Mouse (Mus musculus) liver, embryonic 16.5 days (tissue): ENCODE results near the gene Kremen1. TPM values are rescaled to one million over a fixed set of nuclear protein-coding genes. Genes with fewer than 3 reads are reported as not detected.

ENCODE experiments used
- ATAC-seq: fragments of 200-750 bp; cut with Nextera tagmentation; 2 replicates; pipeline ENCODE4 v1.8.0; 2017; ENCODE audit warnings: low read depth, mild to moderate bottlenecking, moderate number of reproducible peaks, moderate library complexity
- H3K27ac ChIP-seq: fragments of 300-500 bp; sonication (generic); 2 replicates; pipeline ENCODE4 v1.5.1; 2014; ENCODE audit warnings: mild to moderate bottlenecking, low read length
- H3K27me3 ChIP-seq: fragments of 300-500 bp; sonication (generic); 2 replicates; pipeline ENCODE4 v1.6.1; 2014; ENCODE audit warnings: low read depth, low read length, mixed read lengths; ENCODE audit not compliant: control insufficient read depth, insufficient read depth
- H3K36me3 ChIP-seq: fragments of 300-500 bp; sonication (generic); 2 replicates; pipeline ENCODE4 v1.6.1; 2014; ENCODE audit warnings: mild to moderate bottlenecking; ENCODE audit not compliant: control insufficient read depth, insufficient read depth
- H3K4me1 ChIP-seq: fragments of 300-500 bp; sonication (generic); 2 replicates; pipeline ENCODE4 v1.6.1; 2014; ENCODE audit warnings: low read depth, low read length, mixed read lengths; ENCODE audit not compliant: control insufficient read depth
- H3K4me2 ChIP-seq: fragments of 300-500 bp; sonication (generic); 2 replicates; pipeline ENCODE4 v1.6.1; 2014; ENCODE audit warnings: low read depth, low read length, mixed read lengths
- H3K4me3 ChIP-seq: fragments of 300-500 bp; sonication (generic); 2 replicates; pipeline ENCODE4 v1.5.1; 2014; ENCODE audit warnings: low read depth, mild to moderate bottlenecking, low read length
- H3K9ac ChIP-seq: fragments of 300-500 bp; sonication (generic); 2 replicates; pipeline ENCODE4 v1.6.1; 2014; ENCODE audit warnings: low read depth, low read length
- H3K9me3 ChIP-seq: fragments of 300-500 bp; sonication (generic); replicated peaks from 2 replicates; pipeline ENCODE4 v1.6.1; 2016; ENCODE audit warnings: low read length; ENCODE audit not compliant: control insufficient read depth
- WGBS: fragments of 180-500 bp; shearing (Covaris S2); extraction: QIAGEN DNeasy Blood & Tissue Kit; methylation state at CpG from one replicate; pipeline ENCODE4 v1.1.7; 2014; ENCODE audit not compliant: insufficient replicate concordance; 5-methylcytosine and 5-hydroxymethylcytosine counted together
- polyA plus RNA-seq: library from polyadenylated mRNA; unstranded; fragments of >200 nt; fragmentation: Nextera tagmentation; extraction: Ambion mirVana; gene quantifications from 2 replicates; pipeline ENCODE4 v1.2.1, GENCODE M21; 2015

Kremen1 gene
- polyA plus RNA-seq, 1 experiment from 2014 or later = 2.3 TPM

DNA sequence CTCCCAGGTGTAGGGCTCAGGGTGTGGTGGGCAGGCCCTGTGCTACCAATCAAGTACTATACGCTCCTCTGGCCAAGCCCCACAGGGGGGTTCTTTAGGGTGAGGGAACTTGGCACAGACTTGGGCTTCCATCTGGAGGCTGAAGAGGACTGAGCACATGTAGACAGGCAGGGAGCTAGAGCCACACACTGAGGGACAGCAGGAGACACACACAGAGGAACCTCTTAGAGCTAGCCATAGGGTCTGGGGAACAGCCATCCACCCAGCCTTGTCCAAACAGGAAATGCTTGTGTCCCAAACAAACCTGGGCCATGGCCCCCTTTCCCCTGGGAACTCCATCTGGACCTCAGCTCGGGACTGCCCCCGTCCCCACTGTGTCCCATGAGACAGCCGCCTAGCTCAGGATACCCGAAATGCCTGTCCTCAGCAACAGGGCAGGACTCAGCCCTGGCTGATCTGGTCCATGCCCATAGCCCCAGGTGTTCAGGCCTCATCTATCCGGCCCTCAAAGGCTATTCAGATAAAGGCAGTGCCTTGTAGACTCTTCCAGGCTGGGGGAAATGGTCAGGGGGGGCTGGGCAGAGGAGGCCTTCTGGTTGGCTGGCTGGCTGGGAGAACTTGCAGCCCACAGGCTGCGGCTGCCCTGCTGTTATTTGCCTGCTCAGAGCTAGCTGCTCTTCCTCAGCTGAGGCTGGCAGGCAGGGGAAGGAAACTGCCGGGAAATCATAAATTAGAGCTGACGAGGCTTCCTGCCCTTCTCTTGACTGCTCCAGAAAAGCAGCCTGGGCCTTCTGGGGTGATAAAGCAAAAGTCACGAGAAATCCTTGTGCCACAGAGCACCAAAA is 106.2 kb downstream of the Kremen1 start:
- H3K27ac ChIP-seq = no peak overlapping the region
- H3K36me3 ChIP-seq = no peaks in the 10 kb centered on the region
- peaks cover 24% of the 10 kb centered on the region for H3K27me3 ChIP-seq
- 37% methylated on average over 10 of the region's 10 CpGs for WGBS
- no peaks in the 10 kb centered on the region for H3K9me3 ChIP-seq
- H3K4me2 ChIP-seq = no peak overlapping the region
- no peak for ATAC-seq
- no peak overlapping the region for H3K4me3 ChIP-seq
- no peaks in the 10 kb centered on the region for H3K4me1 ChIP-seq
- H3K9ac ChIP-seq = no peak overlapping the region

DNA sequence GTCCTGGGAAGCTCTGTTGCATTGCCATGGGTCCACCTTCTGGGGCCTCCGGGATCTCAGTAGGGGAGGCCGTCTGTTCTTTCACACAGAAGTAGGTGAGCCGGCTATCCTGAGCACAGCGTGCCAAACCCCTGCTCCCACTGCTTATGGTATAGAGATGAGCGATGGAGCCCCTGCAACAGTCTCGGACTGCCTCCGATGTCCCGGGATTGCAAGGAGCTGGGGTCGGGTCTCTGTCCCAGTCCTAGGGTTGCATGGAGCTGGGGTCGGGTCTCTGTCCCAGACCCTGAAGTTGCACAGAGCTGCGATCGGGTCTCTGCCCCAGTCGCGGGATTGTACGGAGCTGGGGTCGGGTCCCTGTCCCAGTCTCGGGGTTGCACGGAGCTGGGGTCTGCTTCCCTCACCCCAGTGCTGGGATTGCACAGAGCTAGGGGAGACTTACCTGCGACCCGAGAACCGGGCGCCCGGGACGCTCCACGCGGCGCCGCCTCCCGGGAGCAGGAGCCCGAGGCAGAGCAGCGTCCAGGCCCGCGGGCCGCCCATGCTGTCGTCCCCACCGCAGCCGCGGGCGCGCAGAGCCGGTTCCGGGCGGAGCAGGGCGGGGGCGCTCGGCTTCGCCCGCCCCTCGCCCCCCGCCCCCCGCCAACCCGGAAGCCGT is 109.5 kb downstream of the Kremen1 start, which contains the start of gene Emid1:
TSS of gene Emid1 (minus strand) at position 578 of the 658 bp plus-strand sequence.
- Histone ChIP-seq H3K4me2 (peak within 1 kb of the TSS; percentile 72), H3K4me1 (peaks cover 11% of the 10 kb centered on the region; the same call in 1 of the 2 replicates), H3K4me3 (peak within 1 kb of the TSS; percentile 51), H3K9me3 (no peaks in the 10 kb centered on the region), H3K27me3 (peaks cover 24% of the 10 kb centered on the region), H3K9ac (peak within 1 kb of the TSS; percentile 20; the same call in 1 of the 2 replicates), H3K36me3 (no peaks in the 10 kb centered on the region), H3K27ac (no peak within 1 kb of the TSS)
- ATAC-seq = 0 out of 2 replicates have a peak, but pooled peaks have one; percentile 25
- under 1% methylated on average over 46 of the region's 53 CpGs for WGBS

- no peak for ATAC-seq
- Histone ChIP-seq H3K4me1 (peaks cover 11% of the 10 kb centered on the region; the same call in 1 of the 2 replicates), H3K4me3 (peak overlapping the region; percentile 51; the same call in 1 of the 2 replicates), H3K36me3 (no peaks in the 10 kb centered on the region), H3K27ac (no peak overlapping the region), H3K4me2 (peak overlapping the region; percentile 72), H3K9ac (no peak overlapping the region), H3K9me3 (no peaks in the 10 kb centered on the region), H3K27me3 (peaks cover 24% of the 10 kb centered on the region)
- WGBS = 15% methylated on average over 4 of the region's 4 CpGs
These were observed 110.1 kb downstream of the Kremen1 start for GRCm38 (mm10) chr11:5151247-5151630.

- Histone ChIP-seq H3K4me1 (peaks cover 11% of the 10 kb centered on the region; the same call in 1 of the 2 replicates), H3K4me2 (no peak overlapping the region), H3K4me3 (no peak overlapping the region), H3K9ac (no peak overlapping the region), H3K27ac (no peak overlapping the region), H3K36me3 (no peaks in the 10 kb centered on the region), H3K27me3 (peaks cover 24% of the 10 kb centered on the region), H3K9me3 (no peaks in the 10 kb centered on the region)
- WGBS = 29% methylated on average over 9 of the region's 9 CpGs
- ATAC-seq = no peak
These were observed 110.7 kb downstream of the Kremen1 start for GRCm38 (mm10) chr11:5150416-5151246.

GRCm38 (mm10) chr11:5149955-5150354 is 111.4 kb downstream of the Kremen1 start:
- H3K4me2 ChIP-seq = no peak overlapping the region
- H3K36me3 ChIP-seq = no peaks in the 10 kb centered on the region
- ATAC-seq = no peak
- WGBS = 45% methylated on average over 9 of the region's 9 CpGs
- H3K27ac ChIP-seq = no peak overlapping the region
- H3K27me3 ChIP-seq = peaks cover 24% of the 10 kb centered on the region
- H3K9ac ChIP-seq = no peak overlapping the region
- H3K4me3 ChIP-seq = no peak overlapping the region
- H3K4me1 ChIP-seq = peaks cover 11% of the 10 kb centered on the region; the same call in 1 of the 2 replicates
- no peaks in the 10 kb centered on the region for H3K9me3 ChIP-seq

- Histone ChIP-seq H3K9ac (no peak overlapping the region; the same call in 1 of the 2 replicates), H3K4me3 (no peak overlapping the region), H3K27ac (no peak overlapping the region), H3K9me3 (no peaks in the 10 kb centered on the region), H3K27me3 (peaks cover 24% of the 10 kb centered on the region), H3K36me3 (no peaks in the 10 kb centered on the region), H3K4me1 (peaks cover 11% of the 10 kb centered on the region; the same call in 1 of the 2 replicates), H3K4me2 (no peak overlapping the region)
- WGBS = 7% methylated on average over 7 of the region's 7 CpGs
- peak; percentile 30 for ATAC-seq
These were observed 112.1 kb downstream of the Kremen1 start for GRCm38 (mm10) chr11:5149249-5149648.

GRCm38 (mm10) chr11:5145600-5145999 is 115.8 kb downstream of the Kremen1 start:
- Histone ChIP-seq H3K36me3 (no peaks in the 10 kb centered on the region), H3K4me2 (no peak overlapping the region), H3K27ac (no peak overlapping the region), H3K9ac (no peak overlapping the region), H3K4me1 (peaks cover 14% of the 10 kb centered on the region; the same call in 1 of the 2 replicates), H3K9me3 (no peaks in the 10 kb centered on the region), H3K4me3 (no peak overlapping the region), H3K27me3 (peaks cover 3% of the 10 kb centered on the region; the same call in 1 of the 2 replicates)
- 73% methylated on average over 3 of the region's 3 CpGs for WGBS
- ATAC-seq = no peak

DNA sequence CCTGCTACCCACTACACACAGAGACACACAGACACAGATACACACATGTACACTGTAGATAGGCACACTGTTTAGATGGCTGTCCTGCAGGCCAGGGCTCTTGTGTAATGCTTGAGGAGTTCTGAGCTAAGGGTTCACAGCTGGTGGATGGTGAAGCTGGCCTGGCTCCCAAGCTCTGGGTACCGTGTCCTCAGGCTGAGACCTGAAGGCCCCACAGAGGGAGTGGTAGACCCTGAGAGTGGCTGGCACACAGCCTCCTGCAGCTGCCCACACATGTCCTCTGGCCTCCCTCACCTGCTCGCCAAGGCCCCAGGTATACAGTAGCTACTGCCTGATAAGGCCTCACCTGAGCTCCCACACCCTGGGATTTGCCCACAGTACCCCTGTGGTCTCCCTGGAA is 119.4 kb downstream of the Kremen1 start:
- 56% methylated on average over 2 of the region's 2 CpGs for WGBS
- Histone ChIP-seq H3K27ac (no peak overlapping the region), H3K4me1 (peaks cover 15% of the 10 kb centered on the region), H3K4me3 (no peak overlapping the region), H3K27me3 (no peaks in the 10 kb centered on the region), H3K4me2 (no peak overlapping the region), H3K9ac (no peak overlapping the region), H3K36me3 (no peaks in the 10 kb centered on the region), H3K9me3 (no peaks in the 10 kb centered on the region)
- no peak for ATAC-seq
